Mouse (Mus musculus): ENCODE measurements at regions not wholly inside any gene's neighbourhood (a gene's known extent, or its start where the extent isn't known, plus 50 kb on each side); places are given as distances from the start of the nearest gene placed in this dataset.

DNA sequence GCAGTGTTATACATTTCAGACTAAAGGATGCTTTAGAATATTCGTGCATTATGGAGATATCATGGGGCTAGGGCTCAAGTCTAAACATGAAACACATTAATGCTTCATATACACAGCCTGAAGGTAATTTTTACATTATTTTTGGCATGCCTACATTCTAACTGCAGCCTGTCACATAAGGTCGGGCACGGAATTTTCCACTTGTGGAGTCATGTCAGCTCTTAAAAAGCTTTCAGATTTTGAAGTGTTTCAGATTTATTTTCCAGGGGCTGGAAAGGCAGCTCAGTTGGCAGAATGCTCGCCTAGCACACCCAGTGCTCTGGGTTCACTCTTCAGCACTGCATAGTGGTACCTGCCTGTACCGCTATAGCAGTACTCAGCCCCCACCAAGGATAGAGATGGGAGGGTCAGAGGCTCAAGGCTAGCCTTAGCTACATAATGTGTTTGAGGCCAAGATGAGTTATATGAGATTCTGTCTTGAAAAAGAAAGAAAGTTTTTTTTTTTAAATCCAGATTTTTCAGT is 214.6 kb upstream of the Jarid2 start:
- no peak for ATAC-seq (ENCODE audit: insufficient number of reproducible peaks, insufficient read depth, low FRiP score, low read depth)
- 57% methylated on average over 5 of the region's 5 CpGs for WGBS

DNA sequence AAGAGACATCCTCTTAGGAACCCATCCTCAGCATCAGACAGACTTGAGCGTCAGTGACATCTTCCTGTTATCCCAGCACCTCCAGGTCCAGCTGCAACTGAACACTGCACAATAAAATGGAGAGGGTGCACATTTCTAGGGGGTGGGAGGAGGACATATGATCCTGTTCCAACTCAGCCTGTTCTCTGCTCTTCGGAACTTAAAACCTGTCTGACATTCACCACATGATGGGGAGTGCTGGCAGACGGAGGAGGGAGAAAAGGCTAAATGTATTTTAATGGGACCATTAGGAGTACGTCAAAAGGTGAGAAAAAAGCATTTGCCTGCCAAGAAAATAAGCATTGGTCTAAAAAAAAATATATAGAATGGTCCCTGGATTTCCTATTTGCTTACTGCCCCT is 212.4 kb upstream of the Jarid2 start:
- Histone ChIP-seq H3K9me3 (ENCODE audit: control insufficient read depth, low read depth, low read length) (no peaks in the 10 kb centered on the region), H3K4me2 (replicated peaks; ENCODE audit: low read depth, low read length) (no peak overlapping the region), H3K27me3 (ENCODE audit: control insufficient read depth, insufficient read depth, low read length) (no peaks in the 10 kb centered on the region), H3K36me3 (ENCODE audit: control insufficient read depth, insufficient read depth, low read length) (no peaks in the 10 kb centered on the region), H3K4me3 (ENCODE audit: low read depth, low read length) (no peak overlapping the region), H3K9ac (replicated peaks; ENCODE audit: low read depth, low read length) (no peak overlapping the region), H3K4me1 (ENCODE audit: control insufficient read depth, insufficient read depth, low read length) (no peaks in the 10 kb centered on the region), H3K27ac (ENCODE audit: low read length) (no peak overlapping the region)
- no peak for ATAC-seq (ENCODE audit: insufficient number of reproducible peaks, insufficient read depth, low FRiP score, low read depth)
- WGBS = 48% methylated on average over 4 of the region's 4 CpGs

More for the DNA sequence above, 214.6 kb upstream of the Jarid2 start:
- H3K36me3 ChIP-seq (ENCODE audit: control insufficient read depth, insufficient read depth, low read length) = no peaks in the 10 kb centered on the region
- peaks cover 2% of the 10 kb centered on the region; the same call in 1 of the 2 replicates for H3K4me1 ChIP-seq (ENCODE audit: control insufficient read depth, insufficient read depth, low read length)
- H3K4me2 ChIP-seq (replicated peaks; ENCODE audit: low read depth, low read length) = no peak overlapping the region
- no peak overlapping the region for H3K27ac ChIP-seq (ENCODE audit: low read length)
- H3K9me3 ChIP-seq (ENCODE audit: control insufficient read depth, low read depth, low read length) = no peaks in the 10 kb centered on the region
- no peak overlapping the region for H3K4me3 ChIP-seq (ENCODE audit: low read depth, low read length)
- no peaks in the 10 kb centered on the region for H3K27me3 ChIP-seq (ENCODE audit: control insufficient read depth, insufficient read depth, low read length)
- H3K9ac ChIP-seq (replicated peaks; ENCODE audit: low read depth, low read length) = no peak overlapping the region

DNA sequence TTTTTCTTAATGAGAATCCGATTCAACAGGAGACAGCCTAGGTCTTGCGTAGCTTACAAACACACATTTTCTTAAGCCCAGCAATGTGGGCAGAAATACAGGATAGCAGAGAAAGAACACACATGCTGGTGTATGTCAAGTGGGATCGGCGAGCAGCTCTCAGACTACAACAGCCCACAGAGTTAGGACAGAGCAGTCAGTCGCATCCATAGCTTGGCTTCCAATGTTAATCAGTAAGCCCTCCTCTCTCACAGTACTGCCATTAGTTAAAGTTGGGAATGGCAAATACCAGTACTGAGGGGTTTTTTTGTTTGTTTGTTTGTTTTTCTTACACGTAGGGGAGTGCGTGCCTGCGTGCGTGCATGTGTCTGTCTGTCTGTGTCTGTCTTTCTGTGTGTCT is 212.0 kb upstream of the Jarid2 start:
- 74% methylated on average over 9 of the region's 9 CpGs for WGBS
- Histone ChIP-seq H3K4me1 (ENCODE audit: control insufficient read depth, insufficient read depth, low read length) (no peaks in the 10 kb centered on the region), H3K27ac (ENCODE audit: low read length) (no peak overlapping the region), H3K9ac (replicated peaks; ENCODE audit: low read depth, low read length) (no peak overlapping the region), H3K27me3 (ENCODE audit: control insufficient read depth, insufficient read depth, low read length) (no peaks in the 10 kb centered on the region), H3K4me3 (ENCODE audit: low read depth, low read length) (no peak overlapping the region), H3K4me2 (replicated peaks; ENCODE audit: low read depth, low read length) (no peak overlapping the region), H3K9me3 (ENCODE audit: control insufficient read depth, low read depth, low read length) (no peaks in the 10 kb centered on the region), H3K36me3 (ENCODE audit: control insufficient read depth, insufficient read depth, low read length) (no peaks in the 10 kb centered on the region)
- ATAC-seq (ENCODE audit: insufficient number of reproducible peaks, insufficient read depth, low FRiP score, low read depth) = no peak

DNA sequence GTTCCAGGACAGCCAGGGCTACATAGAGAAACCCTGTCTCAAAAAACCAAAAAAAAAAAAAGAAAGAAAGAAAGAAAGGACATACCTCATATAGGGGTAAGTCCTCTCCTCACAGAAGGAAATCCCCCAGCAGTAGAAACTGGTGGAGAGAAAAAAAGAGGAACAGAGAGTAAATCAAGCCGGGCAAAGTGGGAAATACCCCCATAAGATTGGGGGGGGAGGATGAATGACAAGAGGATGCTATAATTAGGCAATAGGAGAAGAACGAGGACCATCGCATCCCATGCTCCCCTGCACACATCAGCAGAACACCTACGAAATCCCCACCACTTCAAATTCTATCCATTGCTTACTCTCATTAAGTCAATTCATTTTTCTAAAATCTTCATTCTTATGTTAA is 211.1 kb upstream of the Jarid2 start:
- Histone ChIP-seq H3K36me3 (ENCODE audit: control insufficient read depth, insufficient read depth, low read length) (no peaks in the 10 kb centered on the region), H3K4me2 (replicated peaks; ENCODE audit: low read depth, low read length) (no peak overlapping the region), H3K9ac (replicated peaks; ENCODE audit: low read depth, low read length) (no peak overlapping the region), H3K27ac (ENCODE audit: low read length) (no peak overlapping the region), H3K4me3 (ENCODE audit: low read depth, low read length) (no peak overlapping the region), H3K4me1 (ENCODE audit: control insufficient read depth, insufficient read depth, low read length) (no peaks in the 10 kb centered on the region), H3K9me3 (ENCODE audit: control insufficient read depth, low read depth, low read length) (no peaks in the 10 kb centered on the region), H3K27me3 (ENCODE audit: control insufficient read depth, insufficient read depth, low read length) (no peaks in the 10 kb centered on the region)
- 91% methylated on average over 4 of the region's 4 CpGs for WGBS
- no peak for ATAC-seq (ENCODE audit: insufficient number of reproducible peaks, insufficient read depth, low FRiP score, low read depth)

DNA sequence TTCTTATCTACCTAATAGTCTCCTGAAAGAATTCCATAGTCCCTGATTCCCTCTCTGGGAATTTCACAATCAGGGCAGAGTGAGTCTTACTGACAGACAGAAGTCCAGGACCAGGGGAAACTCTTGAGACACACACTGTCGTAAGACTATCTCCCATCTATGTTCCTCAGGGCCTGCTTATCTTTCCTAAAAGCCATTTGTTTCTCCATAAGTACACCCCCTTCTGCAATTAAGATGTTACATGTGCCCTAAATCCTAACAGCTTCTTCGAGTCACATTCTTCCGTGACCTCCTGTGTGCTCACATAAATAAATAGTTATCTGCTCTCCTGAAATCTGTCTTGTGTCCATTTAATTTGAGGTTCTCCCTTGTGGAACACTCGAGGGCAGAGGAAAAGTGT is 205.8 kb upstream of the Jarid2 start:
- no peak overlapping the region for H3K4me3 ChIP-seq (ENCODE audit: low read depth, low read length)
- no peak for ATAC-seq (ENCODE audit: insufficient number of reproducible peaks, insufficient read depth, low FRiP score, low read depth)
- H3K27ac ChIP-seq (ENCODE audit: low read length) = no peak overlapping the region
- no peak overlapping the region for H3K9ac ChIP-seq (replicated peaks; ENCODE audit: low read depth, low read length)
- H3K36me3 ChIP-seq (ENCODE audit: control insufficient read depth, insufficient read depth, low read length) = no peaks in the 10 kb centered on the region
- no peaks in the 10 kb centered on the region for H3K27me3 ChIP-seq (ENCODE audit: control insufficient read depth, insufficient read depth, low read length)
- H3K9me3 ChIP-seq (ENCODE audit: control insufficient read depth, low read depth, low read length) = no peaks in the 10 kb centered on the region
- no peak overlapping the region for H3K4me2 ChIP-seq (replicated peaks; ENCODE audit: low read depth, low read length)
- 43% methylated on average over 4 of the region's 4 CpGs for WGBS
- no peaks in the 10 kb centered on the region for H3K4me1 ChIP-seq (ENCODE audit: control insufficient read depth, insufficient read depth, low read length)

DNA sequence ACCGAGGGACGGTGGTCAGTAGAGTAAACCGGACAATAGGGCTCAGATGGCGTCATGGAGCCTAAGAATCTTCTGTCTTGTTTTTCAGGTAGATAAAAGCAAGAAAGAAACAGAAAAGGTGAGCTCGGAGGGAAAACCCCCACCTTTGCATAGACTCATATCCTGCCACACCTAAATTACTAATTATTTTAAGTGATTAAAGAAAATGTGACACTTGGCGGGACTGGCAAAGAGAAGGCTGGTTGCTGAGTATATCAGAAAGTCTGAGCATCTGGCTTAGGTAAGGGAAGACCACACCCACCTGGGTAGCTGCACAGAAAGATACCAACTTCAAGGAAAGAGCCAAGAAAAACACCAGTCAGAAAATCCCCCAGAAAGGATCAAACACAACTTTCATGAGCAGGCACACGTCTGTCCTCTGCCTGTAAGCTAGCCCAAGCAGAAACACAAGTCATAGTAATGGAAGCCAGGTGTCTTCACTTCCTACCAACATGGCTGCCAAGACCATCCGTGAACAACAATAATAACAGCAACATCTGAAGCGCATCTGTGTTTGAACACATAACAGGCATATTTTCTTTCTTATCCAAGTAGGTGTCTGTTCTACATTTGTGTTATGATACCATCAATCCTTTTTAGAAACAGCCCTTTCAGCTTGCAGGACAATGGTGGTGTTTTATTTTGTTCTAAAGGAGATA is 198.3 kb upstream of the Jarid2 start:
- Histone ChIP-seq H3K36me3 (ENCODE audit: control insufficient read depth, insufficient read depth, low read length) (no peaks in the 10 kb centered on the region), H3K27me3 (ENCODE audit: control insufficient read depth, insufficient read depth, low read length) (no peaks in the 10 kb centered on the region), H3K9me3 (ENCODE audit: control insufficient read depth, low read depth, low read length) (no peaks in the 10 kb centered on the region), H3K4me3 (ENCODE audit: low read depth, low read length) (no peak overlapping the region), H3K4me1 (ENCODE audit: control insufficient read depth, insufficient read depth, low read length) (no peaks in the 10 kb centered on the region), H3K9ac (replicated peaks; ENCODE audit: low read depth, low read length) (no peak overlapping the region), H3K4me2 (replicated peaks; ENCODE audit: low read depth, low read length) (no peak overlapping the region), H3K27ac (ENCODE audit: low read length) (no peak overlapping the region)
- ATAC-seq (ENCODE audit: insufficient number of reproducible peaks, insufficient read depth, low FRiP score, low read depth) = no peak
- WGBS = 90% methylated on average over 9 of the region's 9 CpGs

DNA sequence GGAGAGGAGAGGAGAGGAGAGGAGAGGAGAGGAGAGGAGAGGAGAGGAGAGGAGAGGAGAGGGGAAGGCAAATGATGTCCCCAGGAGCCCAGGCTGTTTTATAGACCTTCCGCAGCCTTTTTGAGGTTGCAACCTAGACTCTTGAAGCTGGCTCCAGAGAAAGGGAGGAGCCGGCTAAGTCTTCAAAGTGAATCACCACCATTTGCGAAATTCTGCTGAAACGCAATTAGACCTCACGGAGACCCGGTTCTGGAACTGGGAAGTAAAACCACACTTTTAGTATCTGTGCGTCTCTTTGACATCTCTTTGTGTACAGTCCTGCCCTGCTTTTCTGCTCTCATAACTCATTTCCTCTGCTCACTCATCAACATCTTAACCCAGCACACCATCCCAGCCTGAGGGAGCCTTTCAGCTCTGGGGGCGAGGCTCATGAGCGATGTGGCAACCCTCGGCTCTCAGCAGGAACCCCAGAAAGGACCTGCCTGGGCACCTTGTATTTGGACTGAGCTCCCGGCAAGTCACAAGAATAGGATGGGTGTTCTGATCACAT is 196.6 kb upstream of the Jarid2 start:
- Histone ChIP-seq H3K27me3 (ENCODE audit: control insufficient read depth, insufficient read depth, low read length) (no peaks in the 10 kb centered on the region), H3K36me3 (ENCODE audit: control insufficient read depth, insufficient read depth, low read length) (no peaks in the 10 kb centered on the region), H3K4me3 (ENCODE audit: low read depth, low read length) (no peak overlapping the region), H3K4me1 (ENCODE audit: control insufficient read depth, insufficient read depth, low read length) (no peaks in the 10 kb centered on the region), H3K27ac (ENCODE audit: low read length) (no peak overlapping the region), H3K9me3 (ENCODE audit: control insufficient read depth, low read depth, low read length) (no peaks in the 10 kb centered on the region), H3K9ac (replicated peaks; ENCODE audit: low read depth, low read length) (no peak overlapping the region), H3K4me2 (replicated peaks; ENCODE audit: low read depth, low read length) (no peak overlapping the region)
- 76% methylated on average over 11 of the region's 11 CpGs for WGBS
- no peak for ATAC-seq (ENCODE audit: insufficient number of reproducible peaks, insufficient read depth, low FRiP score, low read depth)

DNA sequence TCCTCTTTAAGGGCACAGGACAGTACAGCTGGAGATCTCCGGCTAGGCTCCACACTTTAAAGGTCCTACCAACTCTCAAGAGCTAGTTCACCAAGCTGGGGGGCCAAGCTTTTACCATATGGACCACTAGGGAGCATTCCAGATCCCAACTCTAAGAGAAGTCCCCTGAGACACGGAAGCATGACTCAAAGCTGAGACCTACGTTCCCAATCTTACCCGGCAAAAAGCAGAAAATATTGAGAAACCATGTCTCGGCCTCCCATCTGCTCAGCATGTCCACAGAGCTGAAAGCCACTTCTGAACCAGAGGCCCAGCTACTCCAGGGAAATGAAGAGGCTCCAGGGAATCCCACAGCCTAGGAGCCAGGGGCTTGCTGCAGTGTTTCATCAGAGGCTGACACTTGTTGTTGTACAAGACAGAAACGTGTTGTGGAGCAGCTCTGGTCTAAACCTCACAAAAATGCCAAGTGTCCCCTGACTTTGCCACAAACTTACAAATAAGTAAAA is 194.6 kb upstream of the Jarid2 start:
- no peak overlapping the region for H3K4me3 ChIP-seq (ENCODE audit: low read depth, low read length)
- no peak overlapping the region for H3K4me2 ChIP-seq (replicated peaks; ENCODE audit: low read depth, low read length)
- no peaks in the 10 kb centered on the region for H3K4me1 ChIP-seq (ENCODE audit: control insufficient read depth, insufficient read depth, low read length)
- H3K36me3 ChIP-seq (ENCODE audit: control insufficient read depth, insufficient read depth, low read length) = no peaks in the 10 kb centered on the region
- ATAC-seq (ENCODE audit: insufficient number of reproducible peaks, insufficient read depth, low FRiP score, low read depth) = no peak
- H3K27ac ChIP-seq (ENCODE audit: low read length) = no peak overlapping the region
- 92% methylated on average over 6 of the region's 6 CpGs for WGBS
- H3K27me3 ChIP-seq (ENCODE audit: control insufficient read depth, insufficient read depth, low read length) = no peaks in the 10 kb centered on the region
- H3K9ac ChIP-seq (replicated peaks; ENCODE audit: low read depth, low read length) = no peak overlapping the region
- no peaks in the 10 kb centered on the region for H3K9me3 ChIP-seq (ENCODE audit: control insufficient read depth, low read depth, low read length)

All from stomach, embryonic 14.5 days (tissue).